Mouse (Mus musculus): ENCODE data around the gene Rasl11a. TPM values are rescaled to one million over a fixed set of nuclear protein-coding genes. Genes with fewer than 3 reads are reported as not detected.
A peak's percentile ranks its signal among the peaks of the same experiment; 100 is the strongest.

Rasl11a gene
- polyA plus RNA-seq (2014; fragmentation: Nextera tagmentation; extraction: Ambion mirVana) = 23.0 and 25.0 TPM in 2 replicates

- WGBS = 0% methylated on average over 36 of the region's 40 CpGs
- DNase-seq (ENCODE audit: low spot score) = peak; percentile 89
- Histone ChIP-seq H3K27me3 (ENCODE audit: control insufficient read depth, insufficient read depth, low read length) (no peaks in the 10 kb centered on the region), H3K4me1 (ENCODE audit: control insufficient read depth, insufficient read depth, low read length) (peaks cover 3% of the 10 kb centered on the region; the same call in 1 of the 2 replicates), H3K9me3 (ENCODE audit: control insufficient read depth, low read length) (no peaks in the 10 kb centered on the region), H3K36me3 (ENCODE audit: control insufficient read depth, insufficient read depth, low read length) (no peaks in the 10 kb centered on the region), H3K4me2 (ENCODE audit: low read depth) (peak within 1 kb of the TSS; percentile 63), H3K4me3 (ENCODE audit: low read depth, low read length) (peak within 1 kb of the TSS; percentile 72), H3K9ac (ENCODE audit: low read length) (peak within 1 kb of the TSS; percentile 81), H3K27ac (ENCODE audit: low read depth, low read length) (0 out of 2 replicates have a peak within 1 kb of the TSS, but pooled peaks have one; percentile 58)
- ATAC-seq (ENCODE audit: insufficient read depth, low FRiP score, low TSS enrichment) = peak; percentile 93
Measured at GRCm38 (mm10) chr5:146844945-146845365, at the start of gene Rasl11a. TSS of gene Rasl11a (plus strand) at chr5:146845071.

DNA sequence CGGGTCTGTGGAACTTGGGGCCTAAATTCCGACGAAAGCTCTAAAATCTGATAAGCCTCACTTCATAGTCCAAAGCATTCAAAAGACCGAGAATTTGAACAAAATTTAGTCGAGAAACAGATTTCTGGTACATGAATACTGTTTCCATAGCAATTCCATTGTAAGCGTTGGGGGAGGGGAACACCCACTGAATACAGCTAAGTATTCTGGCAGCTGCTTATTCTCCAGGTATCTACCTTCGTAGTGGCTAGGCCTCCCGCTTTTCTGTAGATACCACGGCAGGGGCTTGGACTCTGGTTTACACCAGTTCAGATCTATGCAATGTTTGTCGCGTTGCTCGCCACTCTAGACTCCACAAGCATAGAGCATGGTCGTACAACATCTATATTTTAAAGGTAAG is 49.1 kb upstream of the Rasl11a start:
- ATAC-seq (ENCODE audit: insufficient read depth, low FRiP score, low TSS enrichment) (no peak), DNase-seq (ENCODE audit: low spot score) (no peak)
- Histone ChIP-seq H3K4me3 (ENCODE audit: low read depth, low read length) (no peak overlapping the region), H3K9me3 (ENCODE audit: control insufficient read depth, low read length) (no peaks in the 10 kb centered on the region), H3K4me2 (ENCODE audit: low read depth) (no peak overlapping the region), H3K36me3 (ENCODE audit: control insufficient read depth, insufficient read depth, low read length) (no peaks in the 10 kb centered on the region), H3K4me1 (ENCODE audit: control insufficient read depth, insufficient read depth, low read length) (peaks cover 8% of the 10 kb centered on the region), H3K9ac (ENCODE audit: low read length) (no peak overlapping the region), H3K27ac (ENCODE audit: low read depth, low read length) (no peak overlapping the region), H3K27me3 (ENCODE audit: control insufficient read depth, insufficient read depth, low read length) (no peaks in the 10 kb centered on the region)
- WGBS = 77% methylated on average over 13 of the region's 13 CpGs

DNA sequence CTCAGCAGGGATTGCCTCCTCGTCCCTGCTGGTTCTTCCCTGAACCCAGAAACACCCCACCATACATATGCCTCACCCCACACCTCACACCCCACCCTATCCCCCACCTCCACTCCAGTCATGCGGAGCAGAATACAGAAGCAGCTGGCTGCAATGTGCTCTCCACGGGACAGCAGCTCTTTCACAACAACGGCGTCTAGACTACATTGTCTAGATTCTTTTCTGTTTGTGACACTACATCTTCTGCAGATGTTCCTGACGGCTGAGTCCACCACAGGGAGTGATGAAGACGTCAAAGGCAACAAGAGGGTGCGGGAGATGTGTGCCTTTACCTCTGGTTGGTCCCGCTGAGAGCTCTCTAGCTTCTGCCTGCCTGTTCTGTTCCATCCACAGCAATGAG is 46.8 kb upstream of the Rasl11a start:
- Histone ChIP-seq H3K36me3 (ENCODE audit: control insufficient read depth, insufficient read depth, low read length) (no peaks in the 10 kb centered on the region), H3K9ac (ENCODE audit: low read length) (no peak overlapping the region), H3K4me3 (ENCODE audit: low read depth, low read length) (no peak overlapping the region), H3K27me3 (ENCODE audit: control insufficient read depth, insufficient read depth, low read length) (no peaks in the 10 kb centered on the region), H3K9me3 (ENCODE audit: control insufficient read depth, low read length) (no peaks in the 10 kb centered on the region), H3K4me1 (ENCODE audit: control insufficient read depth, insufficient read depth, low read length) (peaks cover 5% of the 10 kb centered on the region), H3K27ac (ENCODE audit: low read depth, low read length) (no peak overlapping the region), H3K4me2 (ENCODE audit: low read depth) (no peak overlapping the region)
- 55% methylated on average over 9 of the region's 9 CpGs for WGBS
- DNase-seq (ENCODE audit: low spot score) (no peak), ATAC-seq (ENCODE audit: insufficient read depth, low FRiP score, low TSS enrichment) (no peak)

DNA sequence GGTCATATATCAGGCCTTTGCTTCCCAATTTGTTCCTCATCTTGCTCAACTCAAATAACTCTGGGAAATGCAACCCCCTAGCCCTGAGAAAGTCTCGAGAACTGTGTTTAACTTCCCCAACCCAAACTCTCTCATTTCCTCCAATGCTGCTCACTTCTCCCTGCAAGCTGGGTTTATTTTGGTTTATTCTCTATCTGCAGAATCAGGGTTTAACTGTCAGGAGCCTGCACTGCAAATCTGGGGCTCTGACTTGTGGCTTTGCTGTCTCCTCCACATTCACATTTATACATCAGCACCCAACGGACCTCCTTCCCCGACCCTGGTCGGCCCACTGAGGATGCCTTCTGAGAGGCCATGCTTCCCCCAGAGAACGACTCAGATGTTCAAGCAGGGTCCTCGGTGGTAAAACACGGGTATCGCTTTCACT is 38.9 kb upstream of the Rasl11a start:
- no peaks in the 10 kb centered on the region for H3K27me3 ChIP-seq (ENCODE audit: control insufficient read depth, insufficient read depth, low read length)
- ATAC-seq (ENCODE audit: insufficient read depth, low FRiP score, low TSS enrichment) = no peak
- no peak overlapping the region for H3K27ac ChIP-seq (ENCODE audit: low read depth, low read length)
- no peak overlapping the region for H3K4me2 ChIP-seq (ENCODE audit: low read depth)
- WGBS = 76% methylated on average over 8 of the region's 8 CpGs
- no peak overlapping the region for H3K4me3 ChIP-seq (ENCODE audit: low read depth, low read length)
- no peak for DNase-seq (ENCODE audit: low spot score)
- no peaks in the 10 kb centered on the region for H3K36me3 ChIP-seq (ENCODE audit: control insufficient read depth, insufficient read depth, low read length)
- no peak overlapping the region for H3K9ac ChIP-seq (ENCODE audit: low read length)
- no peaks in the 10 kb centered on the region for H3K9me3 ChIP-seq (ENCODE audit: control insufficient read depth, low read length)
- no peaks in the 10 kb centered on the region for H3K4me1 ChIP-seq (ENCODE audit: control insufficient read depth, insufficient read depth, low read length)

GRCm38 (mm10) chr5:146809951-146810350 is 34.9 kb upstream of the Rasl11a start:
- DNase-seq (ENCODE audit: low spot score) = no peak
- H3K9ac ChIP-seq (ENCODE audit: low read length) = no peak overlapping the region
- no peak overlapping the region for H3K4me3 ChIP-seq (ENCODE audit: low read depth, low read length)
- H3K4me1 ChIP-seq (ENCODE audit: control insufficient read depth, insufficient read depth, low read length) = no peaks in the 10 kb centered on the region
- 75% methylated on average over 5 of the region's 5 CpGs for WGBS
- H3K36me3 ChIP-seq (ENCODE audit: control insufficient read depth, insufficient read depth, low read length) = no peaks in the 10 kb centered on the region
- H3K27ac ChIP-seq (ENCODE audit: low read depth, low read length) = no peak overlapping the region
- H3K9me3 ChIP-seq (ENCODE audit: control insufficient read depth, low read length) = no peaks in the 10 kb centered on the region
- no peak overlapping the region for H3K4me2 ChIP-seq (ENCODE audit: low read depth)
- ATAC-seq (ENCODE audit: insufficient read depth, low FRiP score, low TSS enrichment) = no peak
- H3K27me3 ChIP-seq (ENCODE audit: control insufficient read depth, insufficient read depth, low read length) = no peaks in the 10 kb centered on the region

GRCm38 (mm10) chr5:146812866-146813265 is 32.0 kb upstream of the Rasl11a start:
- Histone ChIP-seq H3K4me3 (ENCODE audit: low read depth, low read length) (no peak overlapping the region), H3K27me3 (ENCODE audit: control insufficient read depth, insufficient read depth, low read length) (no peaks in the 10 kb centered on the region), H3K36me3 (ENCODE audit: control insufficient read depth, insufficient read depth, low read length) (no peaks in the 10 kb centered on the region), H3K9ac (ENCODE audit: low read length) (no peak overlapping the region), H3K27ac (ENCODE audit: low read depth, low read length) (no peak overlapping the region), H3K4me2 (ENCODE audit: low read depth) (no peak overlapping the region), H3K4me1 (ENCODE audit: control insufficient read depth, insufficient read depth, low read length) (no peaks in the 10 kb centered on the region), H3K9me3 (ENCODE audit: control insufficient read depth, low read length) (no peaks in the 10 kb centered on the region)
- ATAC-seq (ENCODE audit: insufficient read depth, low FRiP score, low TSS enrichment) (no peak), DNase-seq (ENCODE audit: low spot score) (no peak)
- WGBS = 91% methylated on average over 5 of the region's 5 CpGs

- ATAC-seq (ENCODE audit: insufficient read depth, low FRiP score, low TSS enrichment) (no peak), DNase-seq (ENCODE audit: low spot score) (no peak)
- no peak overlapping the region for H3K27ac ChIP-seq (ENCODE audit: low read depth, low read length)
- H3K36me3 ChIP-seq (ENCODE audit: control insufficient read depth, insufficient read depth, low read length) = no peaks in the 10 kb centered on the region
- WGBS = 84% methylated on average over 4 of the region's 4 CpGs
- no peak overlapping the region for H3K4me3 ChIP-seq (ENCODE audit: low read depth, low read length)
- no peaks in the 10 kb centered on the region for H3K4me1 ChIP-seq (ENCODE audit: control insufficient read depth, insufficient read depth, low read length)
- H3K4me2 ChIP-seq (ENCODE audit: low read depth) = no peak overlapping the region
- no peak overlapping the region for H3K9ac ChIP-seq (ENCODE audit: low read length)
- H3K9me3 ChIP-seq (ENCODE audit: control insufficient read depth, low read length) = no peaks in the 10 kb centered on the region
- H3K27me3 ChIP-seq (ENCODE audit: control insufficient read depth, insufficient read depth, low read length) = no peaks in the 10 kb centered on the region
Measured at GRCm38 (mm10) chr5:146813421-146813820, 31.4 kb upstream of the Rasl11a start.

- H3K27me3 ChIP-seq (ENCODE audit: control insufficient read depth, insufficient read depth, low read length) = no peaks in the 10 kb centered on the region
- no peaks in the 10 kb centered on the region for H3K36me3 ChIP-seq (ENCODE audit: control insufficient read depth, insufficient read depth, low read length)
- WGBS = 69% methylated on average over 4 of the region's 4 CpGs
- no peak overlapping the region for H3K4me3 ChIP-seq (ENCODE audit: low read depth, low read length)
- no peak overlapping the region for H3K9ac ChIP-seq (ENCODE audit: low read length)
- H3K27ac ChIP-seq (ENCODE audit: low read depth, low read length) = no peak overlapping the region
- no peak overlapping the region for H3K4me2 ChIP-seq (ENCODE audit: low read depth)
- DNase-seq (ENCODE audit: low spot score) = no peak
- no peaks in the 10 kb centered on the region for H3K4me1 ChIP-seq (ENCODE audit: control insufficient read depth, insufficient read depth, low read length)
- H3K9me3 ChIP-seq (ENCODE audit: control insufficient read depth, low read length) = no peaks in the 10 kb centered on the region
- no peak for ATAC-seq (ENCODE audit: insufficient read depth, low FRiP score, low TSS enrichment)
Measured at GRCm38 (mm10) chr5:146815394-146815793, 29.5 kb upstream of the Rasl11a start.

- DNase-seq (ENCODE audit: low spot score) (no peak), ATAC-seq (ENCODE audit: insufficient read depth, low FRiP score, low TSS enrichment) (no peak)
- H3K27ac ChIP-seq (ENCODE audit: low read depth, low read length) = no peak overlapping the region
- no peak overlapping the region for H3K4me3 ChIP-seq (ENCODE audit: low read depth, low read length)
- H3K4me1 ChIP-seq (ENCODE audit: control insufficient read depth, insufficient read depth, low read length) = no peaks in the 10 kb centered on the region
- no peaks in the 10 kb centered on the region for H3K36me3 ChIP-seq (ENCODE audit: control insufficient read depth, insufficient read depth, low read length)
- H3K4me2 ChIP-seq (ENCODE audit: low read depth) = no peak overlapping the region
- H3K9me3 ChIP-seq (ENCODE audit: control insufficient read depth, low read length) = no peaks in the 10 kb centered on the region
- 82% methylated on average over 8 of the region's 8 CpGs for WGBS
- no peak overlapping the region for H3K9ac ChIP-seq (ENCODE audit: low read length)
- H3K27me3 ChIP-seq (ENCODE audit: control insufficient read depth, insufficient read depth, low read length) = no peaks in the 10 kb centered on the region
Measured at GRCm38 (mm10) chr5:146817583-146817982, 27.3 kb upstream of the Rasl11a start.

All from neural tube, embryonic 11.5 days (tissue).